Mouse (Mus musculus) neural tube, embryonic 12.5 days (tissue): ENCODE data around the gene Rfxank. TPM values are rescaled to one million over a fixed set of nuclear protein-coding genes. Genes with fewer than 3 reads are reported as not detected.

Experiments
- ATAC-seq: fragments of 200-750 bp; cut with Nextera tagmentation; 2 replicates; pipeline ENCODE4 v1.8.0; 2017; ENCODE audit warnings: low read depth, mild to moderate bottlenecking, moderate TSS enrichment, moderate library complexity; ENCODE audit not compliant: low FRiP score
- H3K27ac ChIP-seq: fragments of 300-500 bp; sonication (generic); 2 replicates; pipeline ENCODE4 v1.5.1; 2016
- H3K27me3 ChIP-seq: fragments of 300-500 bp; sonication (generic); replicated peaks from 2 replicates; pipeline ENCODE4 v1.6.1; 2016; ENCODE audit warnings: mild to moderate bottlenecking
- H3K36me3 ChIP-seq: fragments of 300-500 bp; sonication (generic); 2 replicates; pipeline ENCODE4 v1.6.1; 2016; ENCODE audit warnings: mild to moderate bottlenecking
- H3K4me1 ChIP-seq: fragments of 300-500 bp; sonication (generic); 2 replicates; pipeline ENCODE4 v1.6.1; 2016
- H3K4me2 ChIP-seq: fragments of 300-500 bp; sonication (generic); replicated peaks from 2 replicates; pipeline ENCODE4 v1.6.1; 2016; ENCODE audit warnings: mild to moderate bottlenecking
- H3K4me3 ChIP-seq: fragments of 300-500 bp; sonication (generic); 2 replicates; pipeline ENCODE4 v1.5.1; 2016
- H3K9ac ChIP-seq: fragments of 300-500 bp; sonication (generic); 2 replicates; pipeline ENCODE4 v1.6.1; 2016; ENCODE audit warnings: mild to moderate bottlenecking
- H3K9me3 ChIP-seq: fragments of 300-500 bp; sonication (generic); 2 replicates; pipeline ENCODE4 v1.6.1; 2016; ENCODE audit warnings: mild to moderate bottlenecking
- WGBS: fragments of 180-500 bp; shearing (Covaris S2); methylation state at CpG from one replicate; pipeline ENCODE4 v1.1.7; 2016; 5-methylcytosine and 5-hydroxymethylcytosine counted together
- polyA plus RNA-seq: library from polyadenylated mRNA; unstranded; fragments of >200 nt; fragmentation: Nextera tagmentation; extraction: Ambion mirVana; gene quantifications from 2 replicates; pipeline ENCODE4 v1.2.1, GENCODE M21; 2016

The Rfxank gene
- polyA plus RNA-seq: 16.5 and 17.2 TPM in 2 replicates

GRCm38 (mm10) chr8:70139026-70139857 lies at the start of gene Rfxank, which contains the start of the genes Borcs8 and Mef2b:
Gene Rfxank (minus strand): TSS chr8:70139154.
Gene Borcs8 (plus strand): TSS chr8:70139499.
Gene Mef2b (plus strand): TSS chr8:70139711.
- peaks cover 23% of the 10 kb centered on the region for H3K4me1 ChIP-seq
- H3K27ac ChIP-seq: peak within 1 kb of the TSS; percentile 38
- peak within 1 kb of the TSS; percentile 81 for H3K9ac ChIP-seq
- under 1% methylated on average over 46 of the region's 46 CpGs for WGBS
- peak within 1 kb of the TSS; percentile 80 for H3K4me3 ChIP-seq
- H3K9me3 ChIP-seq: no peaks in the 10 kb centered on the region
- no peaks in the 10 kb centered on the region for H3K27me3 ChIP-seq
- ATAC-seq: peak; percentile 97
- peaks cover 47% of the 10 kb centered on the region for H3K36me3 ChIP-seq
- peak within 1 kb of the TSS; percentile 84 for H3K4me2 ChIP-seq

GRCm38 (mm10) chr8:70188707-70189106 lies 49.8 kb upstream of the Rfxank start:
- ATAC-seq: no peak
- WGBS: 73% methylated on average over 7 of the region's 7 CpGs
- no peak overlapping the region for H3K27ac ChIP-seq

GRCm38 (mm10) chr8:70183194-70183593 lies 44.2 kb upstream of the Rfxank start:
- Histone ChIP-seq H3K36me3 (peaks cover 40% of the 10 kb centered on the region), H3K27ac (no peak overlapping the region), H3K9me3 (no peaks in the 10 kb centered on the region), H3K9ac (no peak overlapping the region), H3K4me3 (no peak overlapping the region), H3K4me2 (no peak overlapping the region), H3K27me3 (no peaks in the 10 kb centered on the region), H3K4me1 (no peaks in the 10 kb centered on the region)
- WGBS: 88% methylated on average over 4 of the region's 4 CpGs
- no peak for ATAC-seq

More at GRCm38 (mm10) chr8:70188707-70189106, 49.8 kb upstream of the Rfxank start:
- Histone ChIP-seq H3K36me3 (0 out of 2 replicates have a peak, but pooled peaks cover 3% of the 10 kb centered on the region), H3K4me1 (peaks cover 9% of the 10 kb centered on the region; the same call in 1 of the 2 replicates), H3K4me2 (no peak overlapping the region), H3K4me3 (no peak overlapping the region), H3K27me3 (no peaks in the 10 kb centered on the region), H3K9ac (no peak overlapping the region), H3K9me3 (no peaks in the 10 kb centered on the region)

- Histone ChIP-seq H3K4me2 (no peak overlapping the region), H3K9ac (no peak overlapping the region), H3K27ac (no peak overlapping the region), H3K4me1 (no peaks in the 10 kb centered on the region), H3K36me3 (peaks cover 49% of the 10 kb centered on the region), H3K27me3 (no peaks in the 10 kb centered on the region), H3K4me3 (no peak overlapping the region), H3K9me3 (no peaks in the 10 kb centered on the region)
- ATAC-seq: no peak
- WGBS: 47% methylated on average over 2 of the region's 2 CpGs
Observed at GRCm38 (mm10) chr8:70181903-70182252, 42.9 kb upstream of the Rfxank start.

- H3K27ac ChIP-seq: no peak overlapping the region
- WGBS: 69% methylated on average over 16 of the region's 16 CpGs
- no peak overlapping the region for H3K4me3 ChIP-seq
- H3K4me1 ChIP-seq: no peaks in the 10 kb centered on the region
- H3K27me3 ChIP-seq: no peaks in the 10 kb centered on the region
- no peak for ATAC-seq
- no peak overlapping the region for H3K4me2 ChIP-seq
- H3K36me3 ChIP-seq: peaks cover 53% of the 10 kb centered on the region
- no peaks in the 10 kb centered on the region for H3K9me3 ChIP-seq
- H3K9ac ChIP-seq: no peak overlapping the region
Observed at GRCm38 (mm10) chr8:70181212-70181902, 42.4 kb upstream of the Rfxank start.

- peaks cover 59% of the 10 kb centered on the region for H3K36me3 ChIP-seq
- no peak for ATAC-seq
- WGBS: 97% methylated on average over 4 of the region's 4 CpGs
Observed at GRCm38 (mm10) chr8:70179082-70179481, 40.1 kb upstream of the Rfxank start.

GRCm38 (mm10) chr8:70178231-70178630 lies 39.3 kb upstream of the Rfxank start:
- no peak overlapping the region for H3K4me2 ChIP-seq
- 84% methylated on average over 2 of the region's 2 CpGs for WGBS
- H3K27ac ChIP-seq: no peak overlapping the region
- no peak overlapping the region for H3K9ac ChIP-seq
- H3K4me1 ChIP-seq: peaks cover 13% of the 10 kb centered on the region
- no peaks in the 10 kb centered on the region for H3K9me3 ChIP-seq
- H3K27me3 ChIP-seq: no peaks in the 10 kb centered on the region
- no peak overlapping the region for H3K4me3 ChIP-seq
- peaks cover 55% of the 10 kb centered on the region for H3K36me3 ChIP-seq
- no peak for ATAC-seq

More at GRCm38 (mm10) chr8:70179082-70179481, 40.1 kb upstream of the Rfxank start:
- peaks cover 7% of the 10 kb centered on the region for H3K4me1 ChIP-seq
- no peak overlapping the region for H3K4me2 ChIP-seq
- no peaks in the 10 kb centered on the region for H3K27me3 ChIP-seq
- no peak overlapping the region for H3K27ac ChIP-seq
- H3K9me3 ChIP-seq: no peaks in the 10 kb centered on the region
- H3K9ac ChIP-seq: no peak overlapping the region
- no peak overlapping the region for H3K4me3 ChIP-seq

GRCm38 (mm10) chr8:70174079-70174478 lies 35.1 kb upstream of the Rfxank start:
- Histone ChIP-seq H3K9ac (0 out of 2 replicates have a peak overlapping the region, but pooled peaks have one; percentile 5), H3K4me3 (no peak overlapping the region), H3K9me3 (no peaks in the 10 kb centered on the region), H3K4me2 (0 out of 2 replicates have a peak overlapping the region, but pooled peaks have one; percentile 22), H3K36me3 (peaks cover 26% of the 10 kb centered on the region), H3K4me1 (peaks cover 20% of the 10 kb centered on the region), H3K27ac (no peak overlapping the region), H3K27me3 (no peaks in the 10 kb centered on the region)
- ATAC-seq: no peak
- WGBS: 92% methylated on average over 7 of the region's 7 CpGs

- Histone ChIP-seq H3K9me3 (no peaks in the 10 kb centered on the region), H3K36me3 (peaks cover 21% of the 10 kb centered on the region), H3K4me1 (peaks cover 20% of the 10 kb centered on the region), H3K4me3 (no peak overlapping the region), H3K9ac (no peak overlapping the region), H3K27ac (no peak overlapping the region), H3K4me2 (peak overlapping the region; percentile 61; the same call in 1 of the 2 replicates), H3K27me3 (no peaks in the 10 kb centered on the region)
- no peak for ATAC-seq
- 85% methylated on average over 5 of the region's 5 CpGs for WGBS
Observed at GRCm38 (mm10) chr8:70173320-70173719, 34.4 kb upstream of the Rfxank start.

GRCm38 (mm10) chr8:70172043-70172681 lies 33.2 kb upstream of the Rfxank start, which contains the start of gene Tmem161a:
Gene Tmem161a (plus strand): TSS chr8:70172356.
- Histone ChIP-seq H3K36me3 (peaks cover 13% of the 10 kb centered on the region), H3K27me3 (no peaks in the 10 kb centered on the region), H3K4me2 (peak within 1 kb of the TSS; percentile 61), H3K27ac (no peak within 1 kb of the TSS), H3K4me3 (peak within 1 kb of the TSS; percentile 54), H3K9me3 (no peaks in the 10 kb centered on the region), H3K4me1 (peaks cover 20% of the 10 kb centered on the region), H3K9ac (peak within 1 kb of the TSS; percentile 62)
- WGBS: 3% methylated on average over 27 of the region's 27 CpGs
- ATAC-seq: peak; percentile 94

GRCm38 (mm10) chr8:70171240-70171639 lies 32.3 kb upstream of the Rfxank start:
- no peak for ATAC-seq
- Histone ChIP-seq H3K9me3 (no peaks in the 10 kb centered on the region), H3K4me2 (no peak overlapping the region), H3K4me3 (no peak overlapping the region), H3K4me1 (peaks cover 23% of the 10 kb centered on the region), H3K36me3 (peaks cover 6% of the 10 kb centered on the region; the same call in 1 of the 2 replicates), H3K27ac (no peak overlapping the region), H3K27me3 (peaks cover 5% of the 10 kb centered on the region), H3K9ac (no peak overlapping the region)
- WGBS: 91% methylated on average over 7 of the region's 7 CpGs

- H3K36me3 ChIP-seq: peaks cover 6% of the 10 kb centered on the region; the same call in 1 of the 2 replicates
- peaks cover 10% of the 10 kb centered on the region for H3K27me3 ChIP-seq
- H3K27ac ChIP-seq: no peak overlapping the region
- H3K9ac ChIP-seq: no peak overlapping the region
- no peaks in the 10 kb centered on the region for H3K9me3 ChIP-seq
- H3K4me2 ChIP-seq: no peak overlapping the region
- H3K4me3 ChIP-seq: no peak overlapping the region
- WGBS: 81% methylated on average over 3 of the region's 3 CpGs
- H3K4me1 ChIP-seq: peaks cover 27% of the 10 kb centered on the region
- ATAC-seq: no peak
Observed at GRCm38 (mm10) chr8:70170748-70171147, 31.8 kb upstream of the Rfxank start.
